Mouse (Mus musculus) macrophage (primary cell): ENCODE results near the gene Lrrc14b. TPM values are rescaled to one million over a fixed set of nuclear protein-coding genes. Genes with fewer than 3 reads are reported as not detected.

ENCODE experiments used
- H3K27ac ChIP-seq: fragments of 350-480 bp; formaldehyde crosslinking; 2 replicates; pipeline ENCODE4 v1.9.0; 2021
- H3K36me3 ChIP-seq: fragments of 350-480 bp; formaldehyde crosslinking; 2 replicates; pipeline ENCODE4 v1.9.0; 2021; ENCODE audit errors: inconsistent target
- H3K4me3 ChIP-seq: fragments of 350-480 bp; formaldehyde crosslinking; 2 replicates; pipeline ENCODE4 v1.9.0; 2021; ENCODE audit errors: inconsistent target
- H3K79me2 ChIP-seq: fragments of 350-480 bp; formaldehyde crosslinking; 2 replicates; pipeline ENCODE4 v1.9.0; 2021; ENCODE audit errors: inconsistent target
- WGBS: methylation state at CpG from one replicate; pipeline ENCODE4 v1.1.7; 2026; ENCODE audit warnings: inconsistent platforms; ENCODE audit not compliant: missing documents; 5-methylcytosine and 5-hydroxymethylcytosine counted together
- polyA plus RNA-seq: library from polyadenylated mRNA; stranded (reverse); fragments of 250-400 nt; gene quantifications from 3 replicates; pipeline ENCODE4 v1.2.4, GENCODE M21; 2018; ENCODE audit warnings: inconsistent platforms
- total RNA-seq, 78 experiments: library from RNA; depleted of rRNA; stranded (reverse); fragments of 250-400 nt; gene quantifications; 1 replicate in 9 of 78; 2 replicates in 24 of 78; 3 replicates in 43 of 78; 4 replicates in 2 of 78; pipeline ENCODE4 v1.2.4; 2018; ENCODE audit warnings: inconsistent platforms in 56 of 78

The Lrrc14b gene
- total RNA-seq (2018; cell fraction: chromatin; rRNA removed), result 10 to 100 TPM in 4 of 26 experiments, 1 to 10 TPM in 11, under 1 TPM in 9, not detected in 2; 0.29 to 21.3 (median 2.0) TPM
- 10 to 100 TPM in 19 of 26 experiments, 1 to 10 TPM in 7; 5.0 to 29.2 (median 15.8) TPM for total RNA-seq (2018; cell fraction: cytosol; rRNA removed)
- 10 to 100 TPM in 10 of 26 experiments, 1 to 10 TPM in 16; 1.2 to 36.2 (median 9.5) TPM for total RNA-seq (2018; cell fraction: nucleus; rRNA removed)
- 1.4 to 24.9 TPM (median 11.7 TPM) in 3 replicates for polyA plus RNA-seq

DNA sequence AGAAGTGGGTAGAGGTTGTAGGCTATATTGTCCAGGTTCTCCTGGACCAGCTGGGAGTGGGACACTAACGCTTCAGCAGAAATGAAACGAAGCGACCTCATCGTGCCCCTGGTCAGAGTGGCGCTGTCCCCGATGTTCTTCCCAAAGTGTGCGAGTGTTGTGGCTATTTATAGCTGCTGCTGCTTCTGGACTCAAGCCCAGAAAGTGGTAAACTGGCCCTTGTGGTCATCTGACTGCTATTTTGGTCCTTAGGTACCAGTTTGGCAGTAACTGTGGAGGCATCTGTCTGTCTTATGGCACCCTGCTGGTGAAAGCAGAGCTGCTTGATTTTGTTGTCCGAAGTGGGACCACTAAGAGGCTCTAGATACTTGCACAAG lies at the start of gene Lrrc14b:
Gene Lrrc14b, minus strand, starts transcription at position 147 of the 377 bp plus-strand sequence.
- WGBS, result 20% methylated on average over 8 of the region's 8 CpGs
- no peak within 1 kb of the TSS for H3K4me3 ChIP-seq
- H3K36me3 ChIP-seq, result peaks cover 5% of the 10 kb centered on the region; the same call in 1 of the 2 replicates
- peak within 1 kb of the TSS; percentile 28 for H3K27ac ChIP-seq
- peaks cover 6% of the 10 kb centered on the region; the same call in 1 of the 2 replicates for H3K79me2 ChIP-seq

DNA sequence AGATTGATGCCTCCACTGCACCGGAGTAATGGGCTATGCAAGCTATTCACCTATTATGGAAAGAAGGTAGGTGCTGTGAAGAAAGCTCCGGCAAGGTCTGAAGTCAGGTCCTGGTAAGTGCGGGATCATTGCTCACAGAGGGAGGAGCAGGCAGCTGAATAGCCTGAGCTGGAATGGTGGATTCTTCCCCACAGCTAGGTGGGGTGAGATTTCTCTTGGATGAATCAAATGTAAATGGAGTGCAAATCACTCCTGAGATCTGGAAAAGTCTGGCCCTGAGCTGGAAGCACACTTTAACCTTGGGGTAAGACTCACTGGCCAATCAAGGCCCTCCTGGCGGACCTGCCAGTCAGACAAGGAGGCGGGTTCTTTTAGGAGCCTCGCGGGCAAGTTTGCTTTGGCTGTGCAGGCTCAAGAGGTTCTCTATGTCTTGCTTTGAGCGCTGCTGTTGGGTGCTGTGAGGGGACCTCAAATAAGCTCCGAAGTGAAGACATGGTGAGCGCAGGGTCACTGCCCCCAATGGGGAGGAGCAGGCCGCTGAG lies 35.6 kb upstream of the Lrrc14b start, which contains the start of gene Ftl1-ps1:
Gene Ftl1-ps1, plus strand, starts transcription at position 397 of the 542 bp plus-strand sequence.
- no peak within 1 kb of the TSS for H3K4me3 ChIP-seq
- 43% methylated on average over 11 of the region's 11 CpGs for WGBS
- no peak within 1 kb of the TSS for H3K27ac ChIP-seq
- H3K79me2 ChIP-seq, result no peaks in the 10 kb centered on the region
- no peaks in the 10 kb centered on the region for H3K36me3 ChIP-seq

DNA sequence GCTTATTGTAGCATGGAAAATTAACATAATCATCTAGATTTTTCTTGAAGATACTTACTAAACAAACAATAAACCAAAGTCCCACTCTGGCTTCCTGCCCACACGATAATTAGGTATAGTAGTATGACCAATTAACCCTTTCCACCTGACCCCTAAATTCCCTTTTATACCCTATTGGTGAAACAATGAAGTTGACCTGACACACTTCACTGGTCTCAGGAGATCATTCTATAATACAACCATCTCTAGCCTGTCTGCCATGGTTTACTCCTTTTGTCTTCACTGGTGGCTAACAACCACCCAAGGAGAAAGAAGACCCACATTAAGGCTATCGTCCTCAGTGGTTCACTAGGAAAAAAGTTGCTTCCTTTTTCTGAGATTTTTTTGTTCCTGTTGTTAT lies 27.4 kb upstream of the Lrrc14b start:
- Histone ChIP-seq H3K27ac (no peak overlapping the region), H3K36me3 (no peaks in the 10 kb centered on the region), H3K79me2 (peaks cover 15% of the 10 kb centered on the region; the same call in 1 of the 2 replicates), H3K4me3 (no peak overlapping the region)
- 60% methylated on average over 2 of the region's 2 CpGs for WGBS

DNA sequence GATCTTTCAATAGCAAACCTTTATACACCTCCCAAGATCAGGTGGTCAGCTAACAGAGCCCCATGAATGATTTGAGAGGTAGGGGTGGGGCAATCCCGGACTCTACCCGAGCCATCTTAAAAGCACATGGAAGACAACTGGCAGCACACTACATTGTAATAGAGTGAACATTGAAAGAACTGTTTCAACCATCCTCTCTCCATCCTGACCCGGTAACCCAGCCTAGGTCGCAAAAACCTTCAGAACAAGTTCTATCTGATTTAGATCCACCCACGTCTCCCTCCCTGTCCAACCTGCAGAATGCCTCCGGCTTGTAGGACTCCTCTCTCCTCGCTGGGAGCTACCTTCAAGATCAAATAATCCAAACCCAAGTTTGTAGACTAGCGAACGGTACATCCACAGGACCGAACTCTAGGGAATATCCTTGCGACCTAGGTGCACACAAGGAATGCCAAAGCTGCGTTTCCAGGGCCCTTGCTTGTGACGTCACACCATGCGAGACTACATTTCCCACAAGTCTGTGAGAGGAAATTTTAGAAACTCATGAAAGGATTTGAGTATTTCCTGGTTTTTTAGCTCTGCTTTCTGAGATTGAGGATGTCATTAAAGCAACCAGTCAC lies 26.7 kb upstream of the Lrrc14b start, which contains the start of gene Zfp72:
Gene Zfp72, minus strand, starts transcription at position 466 of the 620 bp plus-strand sequence.
- Histone ChIP-seq H3K4me3 (peak within 1 kb of the TSS; percentile 87), H3K27ac (0 out of 2 replicates have a peak within 1 kb of the TSS, but pooled peaks have one; percentile 15)
- WGBS, result 4% methylated on average over 14 of the region's 14 CpGs

DNA sequence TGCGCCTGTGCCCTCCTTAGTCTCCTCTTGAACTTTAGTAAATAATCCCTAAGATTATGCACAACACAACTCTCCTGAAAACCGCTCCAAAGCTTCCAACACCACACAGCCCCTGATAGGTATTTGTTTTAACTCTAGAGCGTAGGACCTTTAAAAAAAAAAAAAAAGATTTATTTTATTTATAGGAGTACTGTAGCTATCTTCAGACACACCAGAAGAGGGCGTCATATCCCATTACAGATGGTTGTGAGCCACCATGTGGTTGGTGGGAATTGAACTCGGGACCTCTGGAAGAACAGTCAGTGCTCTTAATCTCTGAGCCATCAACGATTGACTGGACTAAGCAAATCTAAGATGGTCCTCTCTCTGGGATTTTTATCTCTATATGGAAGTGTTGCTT lies 25.9 kb upstream of the Lrrc14b start:
- Histone ChIP-seq H3K27ac (no peak overlapping the region), H3K4me3 (peak overlapping the region; percentile 87), H3K79me2 (peaks cover 15% of the 10 kb centered on the region; the same call in 1 of the 2 replicates), H3K36me3 (no peaks in the 10 kb centered on the region)
- WGBS, result 65% methylated on average over 6 of the region's 6 CpGs

More for the DNA sequence above, 26.7 kb upstream of the Lrrc14b start, which contains the start of gene Zfp72:
- Histone ChIP-seq H3K36me3 (no peaks in the 10 kb centered on the region), H3K79me2 (peaks cover 15% of the 10 kb centered on the region; the same call in 1 of the 2 replicates)

DNA sequence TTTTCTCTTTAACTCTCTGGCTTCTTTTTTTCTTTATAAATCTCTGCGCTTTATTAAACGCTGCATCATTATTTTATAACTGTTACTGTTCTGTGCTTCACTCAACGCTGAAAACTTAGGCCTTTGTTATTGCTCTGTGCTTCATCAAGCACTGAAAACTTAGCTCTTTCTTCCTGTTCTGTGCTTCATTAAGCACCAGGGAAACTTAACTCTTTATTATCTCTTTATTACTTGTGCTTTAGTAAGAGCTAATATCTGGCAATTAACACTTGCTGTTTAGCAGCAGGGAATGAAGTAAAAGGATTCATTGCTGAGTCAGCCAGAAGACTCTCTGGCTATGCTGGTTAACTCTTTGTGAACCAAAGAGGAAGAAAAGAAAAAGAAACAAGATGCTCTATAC lies 18.5 kb upstream of the Lrrc14b start:
- Histone ChIP-seq H3K4me3 (no peak overlapping the region), H3K27ac (no peak overlapping the region), H3K36me3 (no peaks in the 10 kb centered on the region), H3K79me2 (no peaks in the 10 kb centered on the region)
- 82% methylated on average over 3 of the region's 3 CpGs for WGBS

DNA sequence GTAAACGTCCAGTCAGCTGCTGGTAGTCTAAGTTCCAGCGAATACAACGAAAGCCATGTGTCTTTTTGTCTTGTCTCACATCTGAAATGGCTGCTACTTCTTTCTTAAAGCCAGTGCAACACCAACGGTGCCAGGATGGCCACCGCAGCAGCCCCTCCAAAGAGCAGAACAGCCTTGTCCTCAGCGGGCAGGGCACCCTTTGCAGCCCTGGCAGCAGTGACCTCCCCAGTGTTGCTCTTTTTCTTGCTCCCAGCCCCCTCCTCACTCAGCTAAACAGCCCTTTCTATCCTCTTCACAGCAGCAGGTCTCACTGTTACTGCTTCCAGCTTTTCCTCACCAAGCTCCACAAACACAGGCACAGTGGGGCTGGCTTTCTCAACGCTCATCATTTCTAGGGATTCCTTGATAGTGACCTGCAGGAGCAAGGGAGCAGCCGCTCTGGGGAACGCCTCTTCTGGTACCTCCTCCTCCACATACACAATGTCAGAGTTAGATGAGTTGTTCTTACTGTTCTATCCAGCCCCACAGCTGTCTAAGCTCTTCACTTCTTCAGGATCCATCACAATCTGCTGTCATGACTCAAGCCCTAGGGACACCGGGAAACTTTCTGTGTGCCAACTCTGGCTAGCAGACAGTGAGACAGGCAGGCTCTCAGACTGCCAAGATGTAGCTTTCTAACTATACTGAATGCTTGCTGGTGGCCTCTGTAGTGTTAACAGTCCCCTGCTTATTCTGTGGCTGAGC lies 17.9 kb upstream of the Lrrc14b start:
- no peak overlapping the region for H3K4me3 ChIP-seq
- 89% methylated on average over 10 of the region's 10 CpGs for WGBS
- no peaks in the 10 kb centered on the region for H3K79me2 ChIP-seq
- no peaks in the 10 kb centered on the region for H3K36me3 ChIP-seq
- no peak overlapping the region for H3K27ac ChIP-seq

DNA sequence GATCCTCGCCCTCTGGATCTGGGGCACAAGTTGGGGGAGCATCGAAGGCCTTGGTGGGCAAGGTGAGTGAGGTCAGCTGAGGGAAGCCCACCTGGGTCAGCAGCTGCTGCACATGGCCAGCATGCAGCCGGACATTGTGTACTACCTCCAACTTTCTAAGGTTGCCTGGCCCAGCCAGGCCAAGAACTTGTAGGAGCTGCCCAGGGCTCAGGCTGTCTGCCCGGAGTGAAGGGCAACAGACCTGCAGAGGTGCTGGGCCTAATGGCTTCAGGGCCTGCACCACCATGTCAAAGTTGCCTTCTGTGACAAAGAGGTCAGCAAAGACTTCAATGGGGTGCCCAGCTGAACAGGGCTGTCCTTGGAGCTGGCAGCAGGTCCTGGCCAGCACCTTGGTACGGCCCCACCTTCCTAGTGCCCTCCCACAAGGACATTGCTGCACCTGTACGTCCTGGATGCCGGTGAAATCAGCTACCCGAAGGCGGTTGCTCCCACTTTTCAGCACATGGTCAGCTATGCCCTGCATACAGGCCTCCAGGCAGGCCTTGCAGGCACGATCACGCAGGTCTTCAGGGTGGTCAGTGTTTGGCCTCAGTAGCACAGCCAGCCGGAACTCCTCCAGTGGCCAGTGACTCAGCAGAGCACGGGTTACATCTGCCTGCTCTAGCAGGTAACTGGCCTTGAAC lies 488 bp downstream of the Lrrc14b start:
- 79% methylated on average over 13 of the region's 13 CpGs for WGBS
- Histone ChIP-seq H3K36me3 (peaks cover 8% of the 10 kb centered on the region; the same call in 1 of the 2 replicates), H3K79me2 (peaks cover 7% of the 10 kb centered on the region; the same call in 1 of the 2 replicates), H3K27ac (peak overlapping the region; percentile 28), H3K4me3 (no peak overlapping the region)

DNA sequence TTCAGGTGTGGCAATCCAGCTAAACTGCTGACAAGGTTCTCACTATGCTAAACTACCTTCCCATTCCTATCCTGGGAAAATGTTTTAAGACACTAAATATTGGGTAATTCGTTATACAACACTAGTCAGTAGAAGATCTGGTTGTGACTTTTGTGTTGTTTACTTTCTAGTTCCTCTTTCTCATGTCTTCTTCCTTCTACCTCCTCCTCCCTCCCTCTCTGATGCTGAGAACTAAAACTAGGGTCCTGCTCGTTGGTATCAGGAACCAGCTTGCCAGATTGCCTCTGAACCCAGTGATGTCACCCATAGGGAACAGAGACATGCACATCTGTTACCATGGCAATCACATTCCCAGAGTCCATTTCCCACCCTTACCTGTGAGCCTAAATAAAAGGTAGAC lies 1.6 kb downstream of the Lrrc14b start:
- Histone ChIP-seq H3K36me3 (peaks cover 12% of the 10 kb centered on the region; the same call in 1 of the 2 replicates), H3K79me2 (peaks cover 17% of the 10 kb centered on the region; the same call in 1 of the 2 replicates), H3K27ac (peak overlapping the region; percentile 17), H3K4me3 (no peak overlapping the region)
- 0% methylated on average over 2 of the region's 2 CpGs for WGBS

DNA sequence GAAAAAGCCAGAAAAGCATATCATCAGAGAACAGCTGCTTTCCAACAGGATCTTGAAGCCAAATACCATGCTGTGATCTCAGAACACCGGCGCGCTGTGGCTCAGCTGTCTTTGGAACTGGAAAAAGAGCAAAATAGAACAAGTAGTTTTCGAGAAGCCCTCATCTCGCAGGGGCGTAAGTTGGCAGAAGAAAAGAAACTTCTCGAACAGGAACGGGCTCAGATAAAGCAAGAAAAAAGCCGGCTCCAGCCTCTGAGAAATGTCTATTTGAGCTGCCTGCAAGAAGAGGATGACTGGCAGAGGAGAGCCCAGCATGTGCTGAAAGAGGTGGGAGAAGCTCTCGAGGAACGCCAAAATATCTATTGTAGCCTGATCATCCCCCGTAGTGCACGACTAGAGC lies 7.3 kb downstream of the Lrrc14b start:
- WGBS, result 97% methylated on average over 13 of the region's 13 CpGs
- Histone ChIP-seq H3K4me3 (no peak overlapping the region), H3K36me3 (peaks cover 41% of the 10 kb centered on the region), H3K27ac (no peak overlapping the region), H3K79me2 (peaks cover 64% of the 10 kb centered on the region)

DNA sequence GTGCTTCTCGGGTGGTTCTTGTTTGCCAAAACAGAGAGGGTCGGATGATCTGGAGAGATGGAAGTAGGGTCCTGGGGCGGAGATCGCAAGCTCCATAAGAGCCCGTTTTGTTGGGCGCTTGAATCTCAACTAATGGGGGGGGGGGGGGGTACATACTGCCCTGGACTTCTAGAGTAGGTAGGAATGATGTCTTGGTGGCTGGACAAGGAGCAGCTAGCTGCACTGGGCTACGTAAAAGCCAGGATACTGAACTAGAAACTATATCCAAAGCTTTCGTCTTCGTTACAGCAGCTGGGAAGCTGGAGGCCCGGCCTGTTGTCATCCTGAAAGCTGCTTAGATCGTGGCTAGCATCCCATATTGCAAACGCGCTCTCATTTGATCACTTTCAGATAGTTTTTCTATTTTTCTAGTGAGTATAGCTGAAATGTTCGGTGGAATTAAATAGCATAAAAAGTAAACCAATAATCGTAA lies 13.3 kb downstream of the Lrrc14b start:
- Histone ChIP-seq H3K4me3 (peak overlapping the region; percentile 83), H3K36me3 (peaks cover 20% of the 10 kb centered on the region), H3K27ac (peak overlapping the region; percentile 75), H3K79me2 (peaks cover 95% of the 10 kb centered on the region)
- 2% methylated on average over 14 of the region's 15 CpGs for WGBS

DNA sequence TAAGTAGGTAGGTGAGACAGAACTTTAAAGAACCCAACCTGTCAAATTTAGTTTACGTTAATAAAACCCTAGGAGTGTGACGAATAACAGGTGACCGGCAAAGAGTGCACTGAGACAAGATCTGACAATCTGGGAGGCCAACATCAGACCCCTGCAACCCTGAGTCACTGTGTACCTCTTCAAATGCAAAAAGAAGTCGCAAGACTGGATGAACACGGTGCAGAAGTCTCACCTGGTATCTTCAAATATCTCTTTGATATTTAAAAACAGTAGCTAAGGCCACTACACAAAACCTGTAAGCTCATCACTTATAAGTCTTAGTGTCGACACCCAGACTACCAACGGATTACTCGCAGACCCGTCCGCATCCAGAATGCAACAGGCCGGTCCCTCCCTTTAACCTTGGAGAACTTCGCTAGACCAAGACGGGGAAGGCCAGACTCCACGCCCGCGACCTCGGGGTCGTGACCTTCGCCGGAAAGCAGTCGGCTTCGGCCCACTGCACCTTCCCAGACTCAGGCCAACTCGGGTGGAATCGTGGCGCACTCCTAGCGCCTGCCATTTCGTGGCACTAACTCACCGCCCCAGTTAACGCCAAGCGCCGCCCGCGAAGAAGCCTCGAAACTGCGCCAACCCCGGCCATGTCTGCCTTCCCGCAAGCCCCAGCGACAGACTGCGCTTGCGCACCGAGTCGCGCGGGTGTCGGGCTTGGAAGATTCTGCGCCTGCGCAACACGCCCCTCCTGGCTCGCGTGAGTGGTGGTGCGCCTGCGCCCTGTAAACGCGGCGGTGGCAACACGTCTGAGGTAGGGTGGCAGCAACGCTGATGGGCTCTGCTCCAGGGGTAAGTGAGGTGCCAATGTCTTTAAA lies 14.0 kb downstream of the Lrrc14b start, which contains the start of the genes Sdha and Ccdc127:
Gene Sdha, minus strand, starts transcription at position 715 of the 869 bp plus-strand sequence.
Gene Ccdc127, plus strand, starts transcription at position 744 of the 869 bp plus-strand sequence.
- peaks cover 20% of the 10 kb centered on the region for H3K36me3 ChIP-seq
- 2% methylated on average over 57 of the region's 57 CpGs for WGBS
- peak within 1 kb of the TSS; percentile 83 for H3K4me3 ChIP-seq
- peak within 1 kb of the TSS; percentile 75 for H3K27ac ChIP-seq
- H3K79me2 ChIP-seq, result peaks cover 99% of the 10 kb centered on the region

DNA sequence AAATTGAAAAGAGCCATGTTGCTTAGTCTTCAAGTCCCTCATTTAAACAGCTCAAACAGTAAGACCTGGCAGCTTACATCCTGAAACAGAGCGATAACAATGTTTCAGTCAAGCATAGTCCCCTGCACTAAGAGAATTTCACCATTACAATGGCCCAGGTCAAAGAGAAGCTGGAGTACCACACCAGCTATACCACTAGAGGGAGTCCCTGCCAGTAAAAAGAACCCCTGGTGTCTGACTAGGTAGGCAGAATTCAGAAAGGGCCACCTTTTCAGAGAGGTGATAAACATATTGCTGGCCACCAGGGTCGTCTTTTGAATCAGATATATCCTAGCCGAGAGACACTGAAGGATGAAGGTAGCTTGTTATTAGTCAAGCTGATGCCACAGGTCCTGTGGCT lies 22.8 kb downstream of the Lrrc14b start:
- Histone ChIP-seq H3K27ac (no peak overlapping the region), H3K36me3 (peaks cover 69% of the 10 kb centered on the region), H3K79me2 (peaks cover 21% of the 10 kb centered on the region), H3K4me3 (no peak overlapping the region)
- WGBS, result 46% methylated on average over 3 of the region's 3 CpGs
